ENCODE assay signal across 22 mouse cellular contexts in the genomic region with DNA sequence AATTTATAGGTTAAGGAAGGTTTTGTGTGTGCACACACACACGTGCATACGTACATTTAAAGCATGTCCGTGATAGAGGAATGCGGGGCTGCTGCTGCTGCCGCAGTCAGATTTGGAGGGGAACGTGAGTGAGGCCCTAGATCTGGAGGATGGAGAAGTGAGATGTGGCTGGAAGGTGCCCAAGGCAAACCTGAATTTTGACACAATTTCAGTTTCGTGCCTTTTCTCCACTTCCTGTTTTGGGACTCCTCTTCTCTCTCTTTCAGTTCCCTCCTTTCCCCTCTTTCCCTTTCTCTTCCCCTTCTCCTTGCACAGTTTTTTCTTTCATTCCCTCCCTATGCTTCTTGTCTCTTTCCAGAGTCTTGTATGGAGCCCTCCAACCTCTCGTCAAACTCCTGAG.
"Had no signal": no experiment of that assay in that cellular context is flagged by ENCODE, and none has a peak within 500 bp of the region (broad histone marks: within the 10 kb centered on the region; RNA-seq: fewer than 3 reads in every experiment).

No protein-coding gene starts in this region.

- DNase-seq: kidney, adult 2 months; kidney, postnatal 10 days; kidney, postnatal 36 days; liver; lung, adult 18-20 months; midbrain, embryonic 14.5 days; right cerebral cortex, adult 18-20 months; right cerebral cortex, postnatal 14 days; right cerebral cortex, postnatal 4 days; thymus, postnatal 25 days had no signal

- H3K27me3 ChIP-seq: kidney, embryonic 15.5 days; limb, embryonic 13.5 days; liver, embryonic 12.5 days; liver, embryonic 15.5 days; lung, embryonic 15.5 days; neural tube, embryonic 12.5 days; neural tube, embryonic 15.5 days; stomach, embryonic 15.5 days had no signal

- ATAC-seq: intestine, postnatal 0 days; liver, embryonic 12.5 days had no signal

- H3K27ac ChIP-seq: kidney, embryonic 15.5 days; limb, embryonic 10.5 days; limb, embryonic 13.5 days; liver, embryonic 12.5 days; liver, embryonic 15.5 days; lung, embryonic 15.5 days; macrophage; neural tube, embryonic 12.5 days; neural tube, embryonic 15.5 days; stomach, embryonic 15.5 days had no signal

- H3K9me3 ChIP-seq: kidney, embryonic 15.5 days; limb, embryonic 10.5 days; liver, embryonic 12.5 days; liver, embryonic 15.5 days; lung, embryonic 15.5 days; neural tube, embryonic 12.5 days; neural tube, embryonic 15.5 days; stomach, embryonic 15.5 days had no signal

- H3K9ac ChIP-seq: kidney, embryonic 15.5 days; limb, embryonic 13.5 days; liver, embryonic 12.5 days; liver, embryonic 15.5 days; lung, embryonic 15.5 days; neural tube, embryonic 12.5 days; neural tube, embryonic 15.5 days; stomach, embryonic 15.5 days had no signal

- H3K4me2 ChIP-seq: kidney, embryonic 15.5 days; limb, embryonic 13.5 days; liver, embryonic 12.5 days; liver, embryonic 15.5 days; lung, embryonic 15.5 days; midbrain, embryonic 11.5 days; neural tube, embryonic 12.5 days; neural tube, embryonic 15.5 days; stomach, embryonic 15.5 days had no signal

- H3K4me1 ChIP-seq: kidney, embryonic 15.5 days; limb, embryonic 10.5 days; limb, embryonic 13.5 days; liver, embryonic 12.5 days; liver, embryonic 15.5 days; lung, embryonic 15.5 days; neural tube, embryonic 12.5 days; stomach, embryonic 15.5 days had no signal

- H3K4me3 ChIP-seq: kidney, embryonic 15.5 days; limb, embryonic 10.5 days; limb, embryonic 13.5 days; liver, embryonic 12.5 days; liver, embryonic 15.5 days; lung, embryonic 15.5 days; neural tube, embryonic 12.5 days; neural tube, embryonic 15.5 days; stomach, embryonic 15.5 days had no signal
